Mouse (Mus musculus) kidney, postnatal 0 days (tissue): ENCODE results near the gene Aox2. TPM values are rescaled to one million over a fixed set of nuclear protein-coding genes. Genes with fewer than 3 reads are reported as not detected.
A peak's percentile ranks its signal among the peaks of the same experiment; 100 is the strongest.

Experiments
- ATAC-seq: fragments of 200-750 bp; cut with Nextera tagmentation; replicated peaks from 2 replicates; pipeline ENCODE4 v1.8.0; 2017; ENCODE audit warnings: low read depth, moderate number of reproducible peaks, moderate TSS enrichment, moderate library complexity; ENCODE audit not compliant: low FRiP score
- DNase-seq: peaks from one replicate; pipeline ENCODE4 v3.0.0-alpha.2; 2016; ENCODE audit warnings: low spot score
- H3K27ac ChIP-seq: fragments of 300-500 bp; sonication (generic); 2 replicates; pipeline ENCODE4 v1.5.1; 2014; ENCODE audit warnings: mild to moderate bottlenecking
- H3K27me3 ChIP-seq: fragments of 300-500 bp; sonication (generic); 2 replicates; pipeline ENCODE4 v1.6.1; 2014; ENCODE audit warnings: low read length, mixed read lengths; ENCODE audit not compliant: insufficient read depth
- H3K36me3 ChIP-seq: fragments of 300-500 bp; sonication (generic); 2 replicates; pipeline ENCODE4 v1.6.1; 2014; ENCODE audit warnings: low read length, mixed read lengths; ENCODE audit not compliant: insufficient read depth
- H3K4me1 ChIP-seq: fragments of 300-500 bp; sonication (generic); replicated peaks from 2 replicates; pipeline ENCODE4 v1.6.1; 2014; ENCODE audit warnings: antibody characterized with exemption, low read length, mixed read lengths; ENCODE audit not compliant: insufficient read depth
- H3K4me2 ChIP-seq: fragments of 300-500 bp; sonication (generic); 2 replicates; pipeline ENCODE4 v1.6.1; 2014; ENCODE audit warnings: mild to moderate bottlenecking, low read length, moderate library complexity, mixed read lengths
- H3K4me3 ChIP-seq: fragments of 300-500 bp; sonication (generic); replicated peaks from 2 replicates; pipeline ENCODE4 v1.5.1; 2014; ENCODE audit warnings: low read depth, low read length
- H3K9ac ChIP-seq: fragments of 300-500 bp; sonication (generic); 2 replicates; pipeline ENCODE4 v1.6.1; 2014; ENCODE audit warnings: low read depth, low read length
- H3K9me3 ChIP-seq: fragments of 300-500 bp; sonication (generic); replicated peaks from 2 replicates; pipeline ENCODE4 v1.6.1; 2016; ENCODE audit warnings: low read length, inconsistent platforms, mixed read lengths
- CTCF ChIP-seq: IDR thresholded peaks from 2 replicates; pipeline ENCODE4 v1.5.1; 2016; ENCODE audit warnings: antibody characterized with exemption, low read depth, mild to moderate bottlenecking, moderate library complexity
- WGBS: fragments of 180-500 bp; shearing (Covaris S2); extraction: QIAGEN DNeasy Blood & Tissue Kit; methylation state at CpG from one replicate; pipeline ENCODE4 v1.1.7; 2014; 5-methylcytosine and 5-hydroxymethylcytosine counted together
- polyA plus RNA-seq: library from polyadenylated mRNA; unstranded; fragments of >200 nt; fragmentation: Nextera tagmentation; extraction: Ambion mirVana; gene quantifications from 2 replicates; pipeline ENCODE4 v1.2.1, GENCODE M21; 2015

Gene Aox2
- polyA plus RNA-seq, 1 experiment from 2014 or later = 0.09 TPM

DNA sequence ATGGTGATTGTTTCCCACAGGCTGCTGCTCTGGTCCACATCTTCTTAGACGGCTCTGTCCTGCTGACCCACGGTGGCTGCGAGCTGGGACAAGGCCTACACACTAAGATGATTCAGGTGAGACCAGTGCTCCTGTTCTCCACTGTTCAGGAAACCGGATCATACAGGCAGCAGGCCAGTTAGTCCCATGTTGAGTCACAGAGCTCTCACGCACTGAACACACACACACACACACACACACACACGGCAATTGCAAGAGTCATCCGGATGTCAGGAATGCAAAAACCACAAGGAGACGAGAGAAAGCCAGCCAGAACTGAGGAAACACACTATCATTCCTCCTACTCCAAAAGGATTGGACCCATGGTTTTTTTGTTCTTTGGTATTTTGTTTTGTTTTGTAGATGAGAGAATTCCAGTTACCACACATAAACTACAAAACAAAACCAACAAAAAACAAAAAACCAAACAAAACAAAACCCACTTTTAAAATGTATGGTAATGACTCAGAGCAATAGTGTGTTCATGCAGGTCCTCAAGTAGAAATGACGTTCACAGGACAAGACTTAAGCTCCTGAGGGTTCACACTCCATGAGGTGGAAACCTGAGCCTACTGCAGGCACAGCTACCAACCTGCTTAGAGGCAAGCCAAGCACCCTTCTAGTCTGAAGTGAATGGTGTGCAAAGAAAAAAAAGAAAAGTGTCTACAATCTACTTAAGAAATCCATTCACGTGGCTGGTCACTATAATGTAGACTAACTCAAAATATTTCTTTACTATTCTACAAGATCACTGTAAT, 20.7 kb upstream of the Aox2 start:
- Histone ChIP-seq H3K4me3 (no peak overlapping the region), H3K9ac (no peak overlapping the region), H3K4me1 (no peaks in the 10 kb centered on the region), H3K4me2 (no peak overlapping the region), H3K27me3 (no peaks in the 10 kb centered on the region), H3K9me3 (no peaks in the 10 kb centered on the region), H3K27ac (no peak overlapping the region), H3K36me3 (no peaks in the 10 kb centered on the region)
- no peak for ATAC-seq
- 69% methylated on average over 10 of the region's 10 CpGs for WGBS
- TF ChIP-seq CTCF = no peak
- DNase-seq = no peak

DNA sequence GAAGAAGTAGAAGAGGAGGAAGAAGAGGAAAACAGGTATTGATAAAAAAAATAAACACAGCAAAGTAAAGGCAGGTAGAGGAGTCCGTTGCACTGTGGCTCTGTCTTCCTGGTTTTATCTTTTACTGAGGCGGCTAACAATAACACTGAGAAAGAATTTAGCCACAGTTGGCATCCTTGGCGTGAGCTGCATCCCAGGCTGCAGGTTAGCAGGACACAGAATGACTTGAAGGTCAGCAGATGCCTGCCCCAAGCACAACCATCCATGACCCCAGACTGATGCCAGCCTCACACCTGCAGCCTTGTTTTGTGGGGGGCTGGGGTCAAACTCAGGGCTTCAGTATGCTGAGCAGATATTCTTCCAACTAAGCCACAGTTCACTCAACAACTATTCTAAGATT, 17.8 kb upstream of the Aox2 start:
- TF ChIP-seq CTCF = no peak
- no peaks in the 10 kb centered on the region for H3K4me1 ChIP-seq
- H3K27ac ChIP-seq = no peak overlapping the region
- no peaks in the 10 kb centered on the region for H3K27me3 ChIP-seq
- no peak overlapping the region for H3K4me2 ChIP-seq
- 52% methylated on average over 3 of the region's 3 CpGs for WGBS
- H3K9me3 ChIP-seq = no peaks in the 10 kb centered on the region
- no peak overlapping the region for H3K4me3 ChIP-seq
- no peak overlapping the region for H3K9ac ChIP-seq
- DNase-seq (no peak), ATAC-seq (no peak)
- H3K36me3 ChIP-seq = no peaks in the 10 kb centered on the region

DNA sequence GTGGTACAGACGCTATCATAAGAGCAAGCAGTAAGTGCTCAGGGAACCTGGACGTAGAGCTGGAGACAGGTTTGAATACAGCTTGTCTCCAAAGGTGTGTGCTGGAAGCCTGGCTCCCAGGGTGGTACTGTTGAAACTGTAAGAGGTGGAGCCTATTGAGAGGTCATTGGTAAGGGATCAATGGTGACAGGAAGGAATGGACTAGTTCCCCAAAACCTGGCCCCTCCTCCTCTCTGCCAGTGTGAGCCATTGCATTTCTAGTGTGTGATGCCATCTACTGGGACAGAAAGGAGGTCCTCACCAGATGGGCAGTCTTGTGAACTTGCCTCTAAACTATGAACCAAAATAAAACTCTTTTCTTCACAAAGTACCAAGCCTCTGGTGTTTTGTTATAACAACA, 9.9 kb upstream of the Aox2 start:
- WGBS = 93% methylated on average over 2 of the region's 2 CpGs
- ATAC-seq (no peak), DNase-seq (no peak)
- Histone ChIP-seq H3K4me1 (no peaks in the 10 kb centered on the region), H3K36me3 (no peaks in the 10 kb centered on the region), H3K27me3 (no peaks in the 10 kb centered on the region), H3K9me3 (no peaks in the 10 kb centered on the region), H3K27ac (no peak overlapping the region), H3K4me2 (no peak overlapping the region), H3K4me3 (no peak overlapping the region), H3K9ac (no peak overlapping the region)
- TF ChIP-seq CTCF = no peak; the same call in 1 of the 2 replicates

DNA sequence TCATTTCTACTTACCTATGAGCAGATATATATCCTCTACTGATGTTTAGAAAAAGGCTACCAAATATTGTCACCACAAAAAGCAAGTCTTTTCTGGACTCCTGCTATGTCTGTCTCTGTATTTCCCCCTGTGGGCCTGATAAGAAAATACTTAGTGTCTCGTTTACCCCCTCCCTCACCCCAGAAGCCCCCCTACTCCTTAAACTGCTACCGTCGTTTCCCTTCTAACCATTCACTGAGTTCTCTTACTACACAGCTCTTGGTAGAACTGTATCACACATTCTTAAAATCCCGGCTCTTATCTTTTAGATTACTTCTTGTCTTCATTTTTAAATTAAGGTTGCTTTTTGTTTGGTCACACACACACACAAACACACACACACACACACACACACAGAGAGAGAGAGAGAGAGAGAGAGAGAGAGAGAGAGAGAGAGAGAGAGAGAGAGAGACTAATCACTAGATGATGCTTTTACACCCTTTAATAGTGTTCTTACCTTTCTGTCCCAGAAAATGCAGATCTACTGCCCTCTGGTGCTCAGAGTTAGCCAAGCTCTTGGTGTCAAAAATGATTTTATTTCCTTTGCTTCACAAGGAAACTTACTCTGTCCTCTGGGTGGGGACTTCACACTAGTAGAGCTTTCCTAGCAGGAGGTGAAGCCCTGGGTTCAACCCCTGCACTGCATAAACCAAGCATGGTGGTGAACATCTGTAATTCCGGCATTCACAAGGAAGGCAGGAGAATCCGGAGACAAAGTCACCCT, 7.1 kb upstream of the Aox2 start:
- no peaks in the 10 kb centered on the region for H3K4me1 ChIP-seq
- 59% methylated on average over 6 of the region's 6 CpGs for WGBS
- DNase-seq = peak; percentile 89
- H3K4me3 ChIP-seq = no peak overlapping the region
- no peak overlapping the region for H3K27ac ChIP-seq
- no peak overlapping the region for H3K9ac ChIP-seq
- no peaks in the 10 kb centered on the region for H3K9me3 ChIP-seq
- no peak for ATAC-seq
- TF ChIP-seq CTCF = peak; percentile 84
- H3K36me3 ChIP-seq = no peaks in the 10 kb centered on the region
- H3K4me2 ChIP-seq = no peak overlapping the region
- H3K27me3 ChIP-seq = no peaks in the 10 kb centered on the region

DNA sequence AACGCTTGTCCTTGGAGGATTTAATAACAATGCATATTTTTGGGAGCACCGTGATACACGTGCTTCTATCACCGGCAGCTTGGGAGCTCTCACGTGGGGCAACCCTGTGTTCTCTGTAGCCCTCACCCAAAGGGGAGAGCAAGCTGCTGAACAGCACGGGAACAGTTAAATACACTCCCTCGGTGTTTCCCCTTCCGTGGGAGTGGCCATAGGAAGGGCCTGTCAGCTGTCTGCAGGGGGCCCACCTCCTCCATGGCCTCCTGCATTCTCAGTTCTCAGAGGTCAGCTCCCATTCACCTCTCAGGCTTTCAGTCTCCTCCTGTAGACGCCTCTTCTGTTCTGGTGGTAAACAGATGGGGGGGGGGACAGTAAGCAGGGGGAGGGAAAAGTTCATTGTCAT, 2.2 kb upstream of the Aox2 start:
- Histone ChIP-seq H3K36me3 (no peaks in the 10 kb centered on the region), H3K4me2 (no peak overlapping the region), H3K9ac (no peak overlapping the region), H3K4me1 (no peaks in the 10 kb centered on the region), H3K27me3 (no peaks in the 10 kb centered on the region), H3K27ac (no peak overlapping the region), H3K4me3 (no peak overlapping the region), H3K9me3 (no peaks in the 10 kb centered on the region)
- 20% methylated on average over 9 of the region's 9 CpGs for WGBS
- TF ChIP-seq CTCF = no peak
- ATAC-seq (no peak), DNase-seq (no peak)

DNA sequence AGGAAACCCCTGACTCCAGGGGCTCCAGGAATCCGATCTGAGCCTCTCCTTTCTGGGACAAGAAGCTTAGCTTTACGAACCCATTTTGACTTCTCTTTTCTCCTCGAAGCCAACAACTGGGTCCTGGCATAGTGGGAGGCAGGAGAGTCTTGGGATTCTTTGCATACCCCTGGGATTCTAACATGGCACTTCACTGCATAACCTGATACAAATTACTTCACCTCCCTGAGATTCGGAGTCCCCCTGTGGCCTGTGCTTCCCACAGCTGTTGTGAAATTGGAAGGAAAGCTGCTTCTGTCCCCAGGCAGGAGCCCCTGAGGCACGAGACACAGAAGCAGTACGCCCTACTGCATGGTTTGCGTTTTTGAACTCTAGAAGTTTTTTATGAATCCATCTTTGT, 387 bp downstream of the Aox2 start:
- no peak overlapping the region for H3K27ac ChIP-seq
- no peaks in the 10 kb centered on the region for H3K9me3 ChIP-seq
- no peak overlapping the region for H3K9ac ChIP-seq
- H3K4me2 ChIP-seq = no peak overlapping the region
- TF ChIP-seq CTCF = no peak
- no peak overlapping the region for H3K4me3 ChIP-seq
- 46% methylated on average over 7 of the region's 7 CpGs for WGBS
- no peaks in the 10 kb centered on the region for H3K4me1 ChIP-seq
- no peaks in the 10 kb centered on the region for H3K36me3 ChIP-seq
- no peak for ATAC-seq
- DNase-seq = no peak
- no peaks in the 10 kb centered on the region for H3K27me3 ChIP-seq
